Mouse (Mus musculus): ENCODE data around the gene Lrrk1. TPM values are rescaled to one million over a fixed set of nuclear protein-coding genes. Genes with fewer than 3 reads are reported as not detected.

The Lrrk1 gene
- polyA plus RNA-seq, 1 experiment from 2014 or later: 4.7 TPM

GRCm38 (mm10) chr7:66373391-66373790, 14.8 kb downstream of the Lrrk1 start:
- H3K4me3 ChIP-seq: no peak overlapping the region
- H3K4me1 ChIP-seq (replicated peaks): 0 out of 2 replicates have a peak, but pooled peaks cover 7% of the 10 kb centered on the region
- H3K9me3 ChIP-seq: no peaks in the 10 kb centered on the region
- no peaks in the 10 kb centered on the region for H3K36me3 ChIP-seq
- H3K27ac ChIP-seq: no peak overlapping the region
- WGBS: 88% methylated on average over 3 of the region's 3 CpGs
- no peak for DNase-seq (ENCODE audit: low spot score)
- no peaks in the 10 kb centered on the region for H3K27me3 ChIP-seq (ENCODE audit: insufficient read depth, poor library complexity, severe bottlenecking)

- WGBS: 90% methylated on average over 6 of the region's 6 CpGs
- no peaks in the 10 kb centered on the region for H3K4me1 ChIP-seq (replicated peaks)
- H3K9me3 ChIP-seq: no peaks in the 10 kb centered on the region
- no peak overlapping the region for H3K27ac ChIP-seq
- no peak for DNase-seq (ENCODE audit: low spot score)
- H3K27me3 ChIP-seq (ENCODE audit: insufficient read depth, poor library complexity, severe bottlenecking): no peaks in the 10 kb centered on the region
- no peak overlapping the region for H3K4me3 ChIP-seq
- no peaks in the 10 kb centered on the region for H3K36me3 ChIP-seq
These were observed 17.2 kb downstream of the Lrrk1 start for GRCm38 (mm10) chr7:66370970-66371369.

- DNase-seq (ENCODE audit: low spot score): no peak
- Histone ChIP-seq H3K4me3 (no peak overlapping the region), H3K9me3 (no peaks in the 10 kb centered on the region), H3K27me3 (ENCODE audit: insufficient read depth, poor library complexity, severe bottlenecking) (no peaks in the 10 kb centered on the region), H3K27ac (no peak overlapping the region), H3K36me3 (no peaks in the 10 kb centered on the region), H3K4me1 (replicated peaks) (no peaks in the 10 kb centered on the region)
- WGBS: 83% methylated on average over 5 of the region's 5 CpGs
These were observed 18.2 kb downstream of the Lrrk1 start for GRCm38 (mm10) chr7:66369934-66370445.

- no peaks in the 10 kb centered on the region for H3K27me3 ChIP-seq (ENCODE audit: insufficient read depth, poor library complexity, severe bottlenecking)
- H3K27ac ChIP-seq: no peak overlapping the region
- H3K4me1 ChIP-seq (replicated peaks): no peaks in the 10 kb centered on the region
- H3K36me3 ChIP-seq: no peaks in the 10 kb centered on the region
- WGBS: 79% methylated on average over 5 of the region's 5 CpGs
- DNase-seq (ENCODE audit: low spot score): no peak
- no peak overlapping the region for H3K4me3 ChIP-seq
- no peaks in the 10 kb centered on the region for H3K9me3 ChIP-seq
These were observed 18.8 kb downstream of the Lrrk1 start for GRCm38 (mm10) chr7:66369071-66369933.

- WGBS: 64% methylated on average over 2 of the region's 2 CpGs
These were observed 22.2 kb downstream of the Lrrk1 start, which contains the start of gene Gm10974 for GRCm38 (mm10) chr7:66365904-66366303. TSS of gene Gm10974 (plus strand) at chr7:66365905.

GRCm38 (mm10) chr7:66365411-66365810, 22.7 kb downstream of the Lrrk1 start:
- no peak overlapping the region for H3K27ac ChIP-seq
- peaks cover 15% of the 10 kb centered on the region for H3K9me3 ChIP-seq
- no peak for DNase-seq (ENCODE audit: low spot score)
- WGBS: 74% methylated on average over 2 of the region's 2 CpGs
- no peaks in the 10 kb centered on the region for H3K36me3 ChIP-seq
- H3K27me3 ChIP-seq (ENCODE audit: insufficient read depth, poor library complexity, severe bottlenecking): no peaks in the 10 kb centered on the region
- no peak overlapping the region for H3K4me3 ChIP-seq
- H3K4me1 ChIP-seq (replicated peaks): no peaks in the 10 kb centered on the region

More at GRCm38 (mm10) chr7:66365904-66366303, 22.2 kb downstream of the Lrrk1 start, which contains the start of gene Gm10974:
- H3K9me3 ChIP-seq: peaks cover 14% of the 10 kb centered on the region
- no peaks in the 10 kb centered on the region for H3K27me3 ChIP-seq (ENCODE audit: insufficient read depth, poor library complexity, severe bottlenecking)
- H3K27ac ChIP-seq: no peak within 1 kb of the TSS
- H3K4me3 ChIP-seq: no peak within 1 kb of the TSS
- no peaks in the 10 kb centered on the region for H3K4me1 ChIP-seq (replicated peaks)
- DNase-seq (ENCODE audit: low spot score): no peak
- H3K36me3 ChIP-seq: no peaks in the 10 kb centered on the region

GRCm38 (mm10) chr7:66364491-66364890, 23.7 kb downstream of the Lrrk1 start:
- H3K9me3 ChIP-seq: peaks cover 15% of the 10 kb centered on the region
- H3K27ac ChIP-seq: no peak overlapping the region
- H3K4me3 ChIP-seq: no peak overlapping the region
- H3K27me3 ChIP-seq (ENCODE audit: insufficient read depth, poor library complexity, severe bottlenecking): no peaks in the 10 kb centered on the region
- 89% methylated on average over 11 of the region's 11 CpGs for WGBS
- no peaks in the 10 kb centered on the region for H3K4me1 ChIP-seq (replicated peaks)
- DNase-seq (ENCODE audit: low spot score): no peak
- H3K36me3 ChIP-seq: no peaks in the 10 kb centered on the region

GRCm38 (mm10) chr7:66359044-66359443, 29.1 kb downstream of the Lrrk1 start:
- Histone ChIP-seq H3K4me3 (no peak overlapping the region), H3K36me3 (no peaks in the 10 kb centered on the region), H3K9me3 (peaks cover 15% of the 10 kb centered on the region), H3K4me1 (replicated peaks) (no peaks in the 10 kb centered on the region), H3K27ac (no peak overlapping the region), H3K27me3 (ENCODE audit: insufficient read depth, poor library complexity, severe bottlenecking) (no peaks in the 10 kb centered on the region)
- 88% methylated on average over 4 of the region's 4 CpGs for WGBS
- DNase-seq (ENCODE audit: low spot score): no peak

- Histone ChIP-seq H3K27ac (no peak overlapping the region), H3K4me1 (replicated peaks) (no peaks in the 10 kb centered on the region), H3K9me3 (peaks cover 15% of the 10 kb centered on the region), H3K27me3 (ENCODE audit: insufficient read depth, poor library complexity, severe bottlenecking) (no peaks in the 10 kb centered on the region), H3K4me3 (no peak overlapping the region), H3K36me3 (no peaks in the 10 kb centered on the region)
- 92% methylated on average over 3 of the region's 3 CpGs for whole genome bisulfite sequencing
- no peak for DNase-seq (ENCODE audit: low spot score)
These were observed 29.7 kb downstream of the Lrrk1 start for GRCm38 (mm10) chr7:66358461-66358860.

- peaks cover 1% of the 10 kb centered on the region; the same call in 1 of the 2 replicates for H3K9me3 ChIP-seq
- 85% methylated on average over 8 of the region's 8 CpGs for WGBS
- no peaks in the 10 kb centered on the region for H3K4me1 ChIP-seq (replicated peaks)
- no peaks in the 10 kb centered on the region for H3K27me3 ChIP-seq (ENCODE audit: insufficient read depth, poor library complexity, severe bottlenecking)
- H3K27ac ChIP-seq: no peak overlapping the region
- no peak overlapping the region for H3K4me3 ChIP-seq
- DNase-seq (ENCODE audit: low spot score): no peak
- H3K36me3 ChIP-seq: no peaks in the 10 kb centered on the region
These were observed 32.2 kb downstream of the Lrrk1 start for GRCm38 (mm10) chr7:66355791-66356522.

- Histone ChIP-seq H3K27me3 (ENCODE audit: insufficient read depth, poor library complexity, severe bottlenecking) (no peaks in the 10 kb centered on the region), H3K4me1 (replicated peaks) (no peaks in the 10 kb centered on the region), H3K4me3 (no peak overlapping the region), H3K27ac (no peak overlapping the region), H3K36me3 (no peaks in the 10 kb centered on the region), H3K9me3 (no peaks in the 10 kb centered on the region)
- WGBS: 56% methylated on average over 3 of the region's 3 CpGs
- no peak for DNase-seq (ENCODE audit: low spot score)
These were observed 33.2 kb downstream of the Lrrk1 start for GRCm38 (mm10) chr7:66354911-66355310.

- DNase-seq (ENCODE audit: low spot score): no peak
- 92% methylated on average over 4 of the region's 4 CpGs for WGBS
- Histone ChIP-seq H3K9me3 (no peaks in the 10 kb centered on the region), H3K27ac (no peak overlapping the region), H3K36me3 (no peaks in the 10 kb centered on the region), H3K27me3 (ENCODE audit: insufficient read depth, poor library complexity, severe bottlenecking) (no peaks in the 10 kb centered on the region), H3K4me1 (replicated peaks) (peaks cover 5% of the 10 kb centered on the region; the same call in 1 of the 2 replicates), H3K4me3 (no peak overlapping the region)
These were observed 37.1 kb downstream of the Lrrk1 start for GRCm38 (mm10) chr7:66351074-66351473.

- H3K4me3 ChIP-seq: no peak overlapping the region
- peaks cover 5% of the 10 kb centered on the region; the same call in 1 of the 2 replicates for H3K4me1 ChIP-seq (replicated peaks)
- H3K36me3 ChIP-seq: no peaks in the 10 kb centered on the region
- DNase-seq (ENCODE audit: low spot score): no peak
- no peaks in the 10 kb centered on the region for H3K27me3 ChIP-seq (ENCODE audit: insufficient read depth, poor library complexity, severe bottlenecking)
- WGBS: 68% methylated on average over 11 of the region's 11 CpGs
- H3K9me3 ChIP-seq: no peaks in the 10 kb centered on the region
- H3K27ac ChIP-seq: no peak overlapping the region
These were observed 38.5 kb downstream of the Lrrk1 start for GRCm38 (mm10) chr7:66349670-66350069.
